Mouse (Mus musculus): ENCODE results near the gene Ablim2. TPM values are rescaled to one million over a fixed set of nuclear protein-coding genes. Genes with fewer than 3 reads are reported as not detected.

Ablim2 gene
- polyA plus RNA-seq, 1 experiment from 2014 or later, result 2.5 TPM

- Histone ChIP-seq H3K27ac (ENCODE audit: low read depth, low read length) (no peak overlapping the region), H3K4me2 (no peak overlapping the region), H3K27me3 (ENCODE audit: control insufficient read depth, insufficient read depth, low read length) (0 out of 2 replicates have a peak, but pooled peaks cover 3% of the 10 kb centered on the region), H3K4me1 (ENCODE audit: control insufficient read depth, insufficient read depth, low read length) (0 out of 2 replicates have a peak, but pooled peaks cover 4% of the 10 kb centered on the region), H3K9me3 (replicated peaks; ENCODE audit: control insufficient read depth, low read length) (no peaks in the 10 kb centered on the region), H3K4me3 (ENCODE audit: low read depth, low read length) (no peak overlapping the region), H3K9ac (ENCODE audit: low read depth, low read length) (no peak overlapping the region), H3K36me3 (ENCODE audit: control insufficient read depth, insufficient read depth, low read length) (no peaks in the 10 kb centered on the region)
- no peak for ATAC-seq (replicated peaks; ENCODE audit: insufficient number of reproducible peaks, low FRiP score, low TSS enrichment)
- WGBS (ENCODE audit: insufficient replicate concordance), result 47% methylated on average over 1 of the region's 1 CpGs
Measured at GRCm38 (mm10) chr5:35730552-35730951, 27.1 kb upstream of the Ablim2 start.

- no peak overlapping the region for H3K27ac ChIP-seq (ENCODE audit: low read depth, low read length)
Measured at GRCm38 (mm10) chr5:35731006-35731405, 26.7 kb upstream of the Ablim2 start.

GRCm38 (mm10) chr5:35733523-35733922 is 24.2 kb upstream of the Ablim2 start:
- Histone ChIP-seq H3K4me2 (no peak overlapping the region), H3K9me3 (replicated peaks; ENCODE audit: control insufficient read depth, low read length) (no peaks in the 10 kb centered on the region), H3K4me3 (ENCODE audit: low read depth, low read length) (no peak overlapping the region), H3K27me3 (ENCODE audit: control insufficient read depth, insufficient read depth, low read length) (0 out of 2 replicates have a peak, but pooled peaks cover 3% of the 10 kb centered on the region), H3K4me1 (ENCODE audit: control insufficient read depth, insufficient read depth, low read length) (peaks cover 23% of the 10 kb centered on the region), H3K36me3 (ENCODE audit: control insufficient read depth, insufficient read depth, low read length) (no peaks in the 10 kb centered on the region), H3K9ac (ENCODE audit: low read depth, low read length) (no peak overlapping the region), H3K27ac (ENCODE audit: low read depth, low read length) (no peak overlapping the region)
- WGBS (ENCODE audit: insufficient replicate concordance), result 80% methylated on average over 2 of the region's 2 CpGs
- no peak for ATAC-seq (replicated peaks; ENCODE audit: insufficient number of reproducible peaks, low FRiP score, low TSS enrichment)

More at GRCm38 (mm10) chr5:35731006-35731405, 26.7 kb upstream of the Ablim2 start:
- no peaks in the 10 kb centered on the region for H3K36me3 ChIP-seq (ENCODE audit: control insufficient read depth, insufficient read depth, low read length)
- no peak for ATAC-seq (replicated peaks; ENCODE audit: insufficient number of reproducible peaks, low FRiP score, low TSS enrichment)
- 65% methylated on average over 4 of the region's 4 CpGs for WGBS (ENCODE audit: insufficient replicate concordance)
- 0 out of 2 replicates have a peak, but pooled peaks cover 4% of the 10 kb centered on the region for H3K4me1 ChIP-seq (ENCODE audit: control insufficient read depth, insufficient read depth, low read length)
- no peak overlapping the region for H3K4me2 ChIP-seq
- H3K27me3 ChIP-seq (ENCODE audit: control insufficient read depth, insufficient read depth, low read length), result 0 out of 2 replicates have a peak, but pooled peaks cover 3% of the 10 kb centered on the region
- H3K9ac ChIP-seq (ENCODE audit: low read depth, low read length), result no peak overlapping the region
- no peak overlapping the region for H3K4me3 ChIP-seq (ENCODE audit: low read depth, low read length)
- H3K9me3 ChIP-seq (replicated peaks; ENCODE audit: control insufficient read depth, low read length), result no peaks in the 10 kb centered on the region

GRCm38 (mm10) chr5:35737231-35737901 is 20.3 kb upstream of the Ablim2 start:
- H3K27ac ChIP-seq (ENCODE audit: low read depth, low read length), result no peak overlapping the region
- ATAC-seq (replicated peaks; ENCODE audit: insufficient number of reproducible peaks, low FRiP score, low TSS enrichment), result no peak
- H3K4me3 ChIP-seq (ENCODE audit: low read depth, low read length), result no peak overlapping the region

GRCm38 (mm10) chr5:35739005-35739404 is 18.7 kb upstream of the Ablim2 start:
- no peaks in the 10 kb centered on the region for H3K36me3 ChIP-seq (ENCODE audit: control insufficient read depth, insufficient read depth, low read length)
- no peak overlapping the region for H3K9ac ChIP-seq (ENCODE audit: low read depth, low read length)
- ATAC-seq (replicated peaks; ENCODE audit: insufficient number of reproducible peaks, low FRiP score, low TSS enrichment), result no peak
- no peak overlapping the region for H3K4me3 ChIP-seq (ENCODE audit: low read depth, low read length)
- H3K27ac ChIP-seq (ENCODE audit: low read depth, low read length), result no peak overlapping the region
- peaks cover 9% of the 10 kb centered on the region; the same call in 1 of the 2 replicates for H3K27me3 ChIP-seq (ENCODE audit: control insufficient read depth, insufficient read depth, low read length)
- WGBS (ENCODE audit: insufficient replicate concordance), result 69% methylated on average over 2 of the region's 2 CpGs
- no peak overlapping the region for H3K4me2 ChIP-seq
- H3K4me1 ChIP-seq (ENCODE audit: control insufficient read depth, insufficient read depth, low read length), result peaks cover 45% of the 10 kb centered on the region
- no peaks in the 10 kb centered on the region for H3K9me3 ChIP-seq (replicated peaks; ENCODE audit: control insufficient read depth, low read length)

More at GRCm38 (mm10) chr5:35737231-35737901, 20.3 kb upstream of the Ablim2 start:
- Histone ChIP-seq H3K4me1 (ENCODE audit: control insufficient read depth, insufficient read depth, low read length) (peaks cover 45% of the 10 kb centered on the region), H3K9ac (ENCODE audit: low read depth, low read length) (no peak overlapping the region), H3K27me3 (ENCODE audit: control insufficient read depth, insufficient read depth, low read length) (peaks cover 9% of the 10 kb centered on the region; the same call in 1 of the 2 replicates), H3K4me2 (0 out of 2 replicates have a peak overlapping the region, but pooled peaks have one; percentile 11), H3K9me3 (replicated peaks; ENCODE audit: control insufficient read depth, low read length) (no peaks in the 10 kb centered on the region), H3K36me3 (ENCODE audit: control insufficient read depth, insufficient read depth, low read length) (no peaks in the 10 kb centered on the region)
- WGBS (ENCODE audit: insufficient replicate concordance), result 42% methylated on average over 20 of the region's 20 CpGs

GRCm38 (mm10) chr5:35739536-35740278 is 18.0 kb upstream of the Ablim2 start, which contains the start of gene Sh3tc1:
Gene Sh3tc1 (minus strand): TSS chr5:35739987.
- Histone ChIP-seq H3K9ac (ENCODE audit: low read depth, low read length) (0 out of 2 replicates have a peak within 1 kb of the TSS, but pooled peaks have one; percentile 43), H3K36me3 (ENCODE audit: control insufficient read depth, insufficient read depth, low read length) (no peaks in the 10 kb centered on the region), H3K27me3 (ENCODE audit: control insufficient read depth, insufficient read depth, low read length) (peaks cover 8% of the 10 kb centered on the region; the same call in 1 of the 2 replicates), H3K4me2 (peak within 1 kb of the TSS; percentile 44), H3K4me1 (ENCODE audit: control insufficient read depth, insufficient read depth, low read length) (peaks cover 45% of the 10 kb centered on the region), H3K4me3 (ENCODE audit: low read depth, low read length) (no peak within 1 kb of the TSS), H3K27ac (ENCODE audit: low read depth, low read length) (no peak within 1 kb of the TSS), H3K9me3 (replicated peaks; ENCODE audit: control insufficient read depth, low read length) (no peaks in the 10 kb centered on the region)
- 14% methylated on average over 10 of the region's 10 CpGs for WGBS (ENCODE audit: insufficient replicate concordance)
- 0 out of 2 replicates have a peak, but pooled peaks have one; percentile 45 for ATAC-seq (replicated peaks; ENCODE audit: insufficient number of reproducible peaks, low FRiP score, low TSS enrichment)

GRCm38 (mm10) chr5:35740716-35741115 is 17.0 kb upstream of the Ablim2 start:
- H3K4me2 ChIP-seq, result no peak overlapping the region
- no peaks in the 10 kb centered on the region for H3K36me3 ChIP-seq (ENCODE audit: control insufficient read depth, insufficient read depth, low read length)
- no peak overlapping the region for H3K27ac ChIP-seq (ENCODE audit: low read depth, low read length)
- peaks cover 45% of the 10 kb centered on the region for H3K4me1 ChIP-seq (ENCODE audit: control insufficient read depth, insufficient read depth, low read length)
- H3K4me3 ChIP-seq (ENCODE audit: low read depth, low read length), result no peak overlapping the region
- WGBS (ENCODE audit: insufficient replicate concordance), result 11% methylated on average over 10 of the region's 10 CpGs
- H3K9ac ChIP-seq (ENCODE audit: low read depth, low read length), result no peak overlapping the region
- H3K27me3 ChIP-seq (ENCODE audit: control insufficient read depth, insufficient read depth, low read length), result peaks cover 6% of the 10 kb centered on the region; the same call in 1 of the 2 replicates
- ATAC-seq (replicated peaks; ENCODE audit: insufficient number of reproducible peaks, low FRiP score, low TSS enrichment), result no peak
- H3K9me3 ChIP-seq (replicated peaks; ENCODE audit: control insufficient read depth, low read length), result no peaks in the 10 kb centered on the region

- H3K9ac ChIP-seq (ENCODE audit: low read depth, low read length), result no peak overlapping the region
- no peak overlapping the region for H3K4me2 ChIP-seq
- WGBS (ENCODE audit: insufficient replicate concordance), result 43% methylated on average over 13 of the region's 13 CpGs
- H3K4me1 ChIP-seq (ENCODE audit: control insufficient read depth, insufficient read depth, low read length), result peaks cover 45% of the 10 kb centered on the region
- peaks cover 6% of the 10 kb centered on the region; the same call in 1 of the 2 replicates for H3K27me3 ChIP-seq (ENCODE audit: control insufficient read depth, insufficient read depth, low read length)
- no peak overlapping the region for H3K4me3 ChIP-seq (ENCODE audit: low read depth, low read length)
- no peak for ATAC-seq (replicated peaks; ENCODE audit: insufficient number of reproducible peaks, low FRiP score, low TSS enrichment)
- H3K27ac ChIP-seq (ENCODE audit: low read depth, low read length), result no peak overlapping the region
- H3K36me3 ChIP-seq (ENCODE audit: control insufficient read depth, insufficient read depth, low read length), result no peaks in the 10 kb centered on the region
- no peaks in the 10 kb centered on the region for H3K9me3 ChIP-seq (replicated peaks; ENCODE audit: control insufficient read depth, low read length)
Measured at GRCm38 (mm10) chr5:35741225-35741820, 16.4 kb upstream of the Ablim2 start.
